Mouse (Mus musculus) limb, embryonic 15.5 days (tissue): Measurements from ENCODE around the gene Gm17087. TPM values are rescaled to one million over a fixed set of nuclear protein-coding genes. Genes with fewer than 3 reads are reported as not detected.

Source experiments
- polyA plus RNA-seq: library from polyadenylated mRNA; unstranded; fragments of >200 nt; fragmentation: Nextera tagmentation; extraction: Ambion mirVana; gene quantifications from 2 replicates; pipeline ENCODE4 v1.2.1, GENCODE M21; 2015

The Gm17087 gene
- polyA plus RNA-seq, 1 experiment from 2014 or later, result not detected

Other genes starting within 250 kb of the Gm17087 start
- gene Prr18, start 229.5 kb downstream of the Gm17087 start, polyA plus RNA-seq, result 0.09 and 0.24 TPM in 2 replicates
- 0.58 and 0.72 TPM in 2 replicates for gene T2, start 211.0 kb downstream of the Gm17087 start, polyA plus RNA-seq
- 0.52 and 0.70 TPM in 2 replicates for gene T, start 132.5 kb downstream of the Gm17087 start, polyA plus RNA-seq
- 1.8 and 3.1 TPM in 2 replicates for gene Pde10a, start 41.6 kb downstream of the Gm17087 start, polyA plus RNA-seq